Mouse (Mus musculus) liver, embryonic 15.5 days (tissue): ENCODE results near the gene Rab21. TPM values are rescaled to one million over a fixed set of nuclear protein-coding genes. Genes with fewer than 3 reads are reported as not detected.

Experiments
- ATAC-seq: fragments of 200-750 bp; cut with Nextera tagmentation; 2 replicates; pipeline ENCODE4 v1.8.0; 2017; ENCODE audit warnings: moderate number of reproducible peaks, mild to moderate bottlenecking, moderate library complexity; ENCODE audit not compliant: insufficient read depth
- H3K27ac ChIP-seq: fragments of 300-500 bp; sonication (generic); replicated peaks from 2 replicates; pipeline ENCODE4 v1.5.1; 2015; ENCODE audit warnings: mild to moderate bottlenecking, inconsistent platforms
- H3K27me3 ChIP-seq: fragments of 300-500 bp; sonication (generic); 2 replicates; pipeline ENCODE4 v1.6.1; 2015; ENCODE audit warnings: mild to moderate bottlenecking, inconsistent platforms
- H3K36me3 ChIP-seq: fragments of 300-500 bp; sonication (generic); replicated peaks from 2 replicates; pipeline ENCODE4 v1.6.1; 2015; ENCODE audit warnings: moderate library complexity, mild to moderate bottlenecking, inconsistent platforms
- H3K4me1 ChIP-seq: fragments of 300-500 bp; sonication (generic); replicated peaks from 2 replicates; pipeline ENCODE4 v1.6.1; 2015; ENCODE audit warnings: inconsistent platforms
- H3K4me2 ChIP-seq: fragments of 300-500 bp; sonication (generic); 2 replicates; pipeline ENCODE4 v1.6.1; 2015; ENCODE audit warnings: moderate library complexity, mild to moderate bottlenecking, inconsistent platforms
- H3K4me3 ChIP-seq: fragments of 300-500 bp; sonication (generic); replicated peaks from 2 replicates; pipeline ENCODE4 v1.5.1; 2015; ENCODE audit warnings: mild to moderate bottlenecking, inconsistent platforms
- H3K9ac ChIP-seq: fragments of 300-500 bp; sonication (generic); 2 replicates; pipeline ENCODE4 v1.6.1; 2015; ENCODE audit warnings: moderate library complexity, mild to moderate bottlenecking, inconsistent platforms
- H3K9me3 ChIP-seq: fragments of 300-500 bp; sonication (generic); replicated peaks from 2 replicates; pipeline ENCODE4 v1.6.1; 2016; ENCODE audit warnings: inconsistent platforms
- WGBS: fragments of 180-500 bp; shearing (Covaris S2); methylation state at CpG from one replicate; pipeline ENCODE4 v1.1.7; 2015; ENCODE audit warnings: mixed read lengths; ENCODE audit not compliant: insufficient replicate concordance; 5-methylcytosine and 5-hydroxymethylcytosine counted together
- polyA plus RNA-seq: library from polyadenylated mRNA; unstranded; fragments of >200 nt; fragmentation: Nextera tagmentation; extraction: Ambion mirVana; gene quantifications from 2 replicates; pipeline ENCODE4 v1.2.1, GENCODE M21; 2015

Rab21 gene
- polyA plus RNA-seq, 1 experiment from 2014 or later = 2.4 TPM

DNA sequence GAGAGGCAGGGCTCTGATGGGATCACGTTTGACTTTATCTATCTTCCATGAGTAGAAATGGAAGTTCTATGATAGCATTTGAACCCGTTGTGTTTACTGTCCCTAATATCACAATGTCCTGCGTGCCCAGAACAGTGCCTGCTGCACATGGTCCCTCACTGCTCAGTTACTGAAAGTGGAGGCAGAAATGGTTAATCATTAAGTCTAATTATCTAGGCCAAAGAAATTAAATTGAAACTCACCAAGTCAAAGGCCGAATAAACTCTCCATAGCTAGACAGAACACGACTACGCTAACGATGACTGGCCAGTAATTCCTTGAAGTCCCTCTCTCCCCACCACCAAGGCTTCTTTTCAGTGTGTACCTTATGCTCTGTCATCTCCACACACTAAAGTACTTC, 34.1 kb upstream of the Rab21 start:
- no peak for ATAC-seq
- 76% methylated on average over 7 of the region's 7 CpGs for WGBS
- no peak overlapping the region for H3K27ac ChIP-seq

DNA sequence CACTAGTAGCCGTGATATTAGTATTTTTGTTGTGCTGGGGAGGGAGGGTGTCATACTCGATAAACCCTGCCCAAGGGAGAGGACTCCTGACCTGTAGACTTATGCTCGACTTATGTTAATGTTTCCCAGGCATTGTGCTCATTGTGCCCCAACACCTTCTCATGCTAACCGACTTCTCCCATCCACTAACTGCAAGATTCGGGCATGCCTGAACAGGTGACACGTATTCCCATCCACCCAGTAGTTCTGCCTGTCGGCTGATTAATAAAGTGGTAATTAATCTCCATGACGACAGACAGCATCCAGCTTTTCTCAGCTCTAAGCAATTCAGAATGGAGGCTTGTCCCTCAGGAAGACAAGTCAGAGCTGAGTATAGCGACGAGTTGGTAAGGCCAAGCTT, 33.6 kb upstream of the Rab21 start:
- H3K4me3 ChIP-seq = no peak overlapping the region
- H3K4me1 ChIP-seq = peaks cover 7% of the 10 kb centered on the region
- no peak overlapping the region for H3K4me2 ChIP-seq
- ATAC-seq = no peak
- H3K9ac ChIP-seq = no peak overlapping the region
- H3K9me3 ChIP-seq = no peaks in the 10 kb centered on the region
- 78% methylated on average over 10 of the region's 10 CpGs for WGBS
- no peaks in the 10 kb centered on the region; the same call in 1 of the 2 replicates for H3K36me3 ChIP-seq
- no peaks in the 10 kb centered on the region for H3K27me3 ChIP-seq
- no peak overlapping the region for H3K27ac ChIP-seq

More for the DNA sequence above, 34.1 kb upstream of the Rab21 start:
- Histone ChIP-seq H3K9me3 (no peaks in the 10 kb centered on the region), H3K36me3 (no peaks in the 10 kb centered on the region; the same call in 1 of the 2 replicates), H3K4me3 (no peak overlapping the region), H3K4me2 (no peak overlapping the region), H3K9ac (no peak overlapping the region), H3K4me1 (peaks cover 7% of the 10 kb centered on the region), H3K27me3 (no peaks in the 10 kb centered on the region)

DNA sequence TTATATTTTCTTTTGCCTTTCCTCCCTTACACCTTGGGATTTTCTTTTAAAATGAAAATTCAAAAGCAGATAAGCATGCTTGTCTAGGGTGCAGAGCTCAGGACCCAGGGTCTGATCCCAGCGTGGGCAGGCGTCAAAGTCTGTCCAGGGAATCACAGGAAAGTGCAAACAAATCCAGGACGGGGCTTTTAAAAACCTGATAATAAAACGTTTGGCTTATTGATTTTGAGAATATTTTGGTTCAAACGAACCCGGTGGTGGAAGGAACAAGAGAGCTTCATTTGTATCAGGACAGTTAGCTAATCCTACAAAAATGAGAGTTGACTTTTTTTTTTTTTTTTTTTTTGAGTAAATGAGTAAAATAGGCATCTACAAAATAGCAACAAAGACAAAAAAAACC, 32.7 kb upstream of the Rab21 start:
- Histone ChIP-seq H3K4me1 (peaks cover 7% of the 10 kb centered on the region), H3K27ac (no peak overlapping the region), H3K9me3 (no peaks in the 10 kb centered on the region), H3K4me3 (no peak overlapping the region), H3K36me3 (no peaks in the 10 kb centered on the region; the same call in 1 of the 2 replicates), H3K4me2 (no peak overlapping the region), H3K27me3 (no peaks in the 10 kb centered on the region), H3K9ac (no peak overlapping the region)
- ATAC-seq = no peak
- 60% methylated on average over 6 of the region's 6 CpGs for WGBS

DNA sequence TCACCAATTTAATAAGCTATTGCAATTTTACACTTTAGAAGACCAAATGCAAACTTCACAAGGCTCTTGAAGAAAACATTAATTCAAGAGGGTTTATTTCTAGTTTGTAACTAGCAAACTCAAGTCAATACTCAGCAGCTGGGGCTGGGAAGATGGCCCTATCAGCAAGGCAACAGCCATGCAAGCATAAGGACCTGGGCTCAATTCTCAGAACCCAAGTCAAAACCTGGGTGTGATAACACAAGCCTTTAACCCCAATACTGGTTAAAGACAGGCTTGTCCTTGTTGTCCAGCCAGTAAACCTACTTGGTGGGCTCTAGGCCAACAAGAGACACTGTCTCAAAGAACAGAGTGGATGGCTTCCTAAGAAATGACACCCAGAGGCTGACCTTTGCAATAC, 31.1 kb upstream of the Rab21 start:
- H3K9ac ChIP-seq = no peak overlapping the region
- H3K4me3 ChIP-seq = no peak overlapping the region
- ATAC-seq = no peak
- peaks cover 7% of the 10 kb centered on the region for H3K4me1 ChIP-seq
- peaks cover 8% of the 10 kb centered on the region for H3K36me3 ChIP-seq
- no peaks in the 10 kb centered on the region for H3K9me3 ChIP-seq
- H3K4me2 ChIP-seq = no peak overlapping the region
- H3K27me3 ChIP-seq = no peaks in the 10 kb centered on the region
- no peak overlapping the region for H3K27ac ChIP-seq

DNA sequence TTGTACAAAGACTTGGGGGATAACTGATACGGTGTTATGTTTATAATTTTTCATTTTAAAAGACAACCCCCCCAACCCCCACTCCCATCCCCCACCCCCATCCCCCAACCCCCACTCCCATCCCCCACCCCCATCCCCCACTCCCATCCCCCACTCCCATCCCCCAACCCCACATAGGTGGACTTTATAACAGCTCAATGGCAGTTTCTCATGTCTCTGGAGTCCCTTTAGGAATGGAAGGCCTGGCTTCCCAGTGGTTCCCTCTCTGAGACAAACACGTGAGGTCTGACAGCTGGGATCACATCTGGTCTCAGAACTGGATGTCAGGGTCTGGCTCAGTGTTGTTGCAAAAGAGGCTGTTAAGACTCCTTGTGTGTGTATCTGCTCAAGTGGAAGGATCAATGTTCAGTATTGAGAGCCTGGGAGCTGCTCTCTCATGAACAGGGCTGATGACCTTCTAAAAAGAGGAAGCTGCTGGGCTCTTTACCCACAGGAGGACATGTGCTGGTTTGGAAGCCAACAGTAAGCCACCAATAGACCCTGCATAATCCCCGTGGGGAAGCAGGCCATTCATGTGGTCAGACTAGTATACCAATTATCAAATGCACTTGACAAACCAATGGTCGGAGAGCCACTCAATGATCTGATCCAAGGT, 27.5 kb upstream of the Rab21 start:
- 59% methylated on average over 4 of the region's 4 CpGs for WGBS
- H3K36me3 ChIP-seq = peaks cover 8% of the 10 kb centered on the region

DNA sequence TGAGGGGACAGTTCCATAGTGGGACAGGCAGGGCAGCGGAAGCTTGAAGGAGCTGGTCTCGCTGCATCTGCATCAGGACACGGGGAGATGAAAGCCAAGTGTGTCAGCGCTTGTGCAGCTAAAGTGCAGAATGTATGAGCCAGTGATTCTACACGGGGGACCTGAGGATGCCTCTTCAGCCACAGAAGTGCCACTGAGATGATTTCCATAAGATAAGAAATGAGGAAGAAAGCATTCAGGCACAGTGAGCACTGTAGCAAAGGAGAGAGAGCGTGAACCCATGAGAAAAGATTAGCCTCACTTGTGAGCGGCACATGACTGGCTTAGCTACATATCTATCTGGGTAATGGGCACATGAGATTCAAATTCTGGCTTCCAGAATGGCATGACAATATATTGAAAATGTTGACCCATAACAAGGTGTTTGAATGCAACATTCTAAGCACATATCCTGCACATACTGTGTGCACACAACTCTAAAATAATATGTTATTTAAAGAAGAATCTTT, 24.5 kb upstream of the Rab21 start:
- no peak for ATAC-seq
- Histone ChIP-seq H3K4me3 (no peak overlapping the region), H3K36me3 (peaks cover 8% of the 10 kb centered on the region), H3K4me2 (no peak overlapping the region), H3K9ac (no peak overlapping the region), H3K27ac (no peak overlapping the region), H3K9me3 (no peaks in the 10 kb centered on the region), H3K4me1 (no peaks in the 10 kb centered on the region), H3K27me3 (no peaks in the 10 kb centered on the region)
- WGBS = 66% methylated on average over 7 of the region's 7 CpGs

More for the DNA sequence above, 27.5 kb upstream of the Rab21 start:
- H3K9ac ChIP-seq = no peak overlapping the region
- no peak overlapping the region for H3K4me3 ChIP-seq
- no peaks in the 10 kb centered on the region for H3K27me3 ChIP-seq
- no peaks in the 10 kb centered on the region for H3K4me1 ChIP-seq
- no peaks in the 10 kb centered on the region for H3K9me3 ChIP-seq
- H3K4me2 ChIP-seq = no peak overlapping the region
- no peak overlapping the region for H3K27ac ChIP-seq
- ATAC-seq = no peak

DNA sequence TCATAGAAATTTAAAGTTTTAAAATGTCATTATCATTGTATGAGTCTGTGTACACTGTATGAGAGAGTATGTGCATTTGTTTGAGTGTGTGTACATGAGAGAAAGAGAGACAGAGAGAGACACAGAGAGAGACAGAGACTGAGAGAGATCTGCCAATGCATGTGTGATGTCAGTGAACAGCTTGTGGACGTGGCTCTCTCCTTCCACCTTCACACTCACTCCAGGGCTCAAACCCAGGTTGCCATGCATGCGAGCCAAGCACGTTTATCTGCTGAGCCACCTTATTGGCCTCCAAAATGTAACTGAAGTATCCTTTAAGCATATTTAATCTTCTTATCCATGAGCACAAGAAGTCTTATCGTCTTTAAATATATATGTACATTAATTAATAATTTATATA, 21.5 kb upstream of the Rab21 start:
- peaks cover 1% of the 10 kb centered on the region for H3K36me3 ChIP-seq
- ATAC-seq = no peak
- H3K4me1 ChIP-seq = no peaks in the 10 kb centered on the region
- H3K4me3 ChIP-seq = no peak overlapping the region
- no peaks in the 10 kb centered on the region for H3K9me3 ChIP-seq
- H3K27me3 ChIP-seq = no peaks in the 10 kb centered on the region
- H3K9ac ChIP-seq = no peak overlapping the region
- no peak overlapping the region for H3K4me2 ChIP-seq
- no peak overlapping the region for H3K27ac ChIP-seq
- WGBS = 68% methylated on average over 4 of the region's 4 CpGs

DNA sequence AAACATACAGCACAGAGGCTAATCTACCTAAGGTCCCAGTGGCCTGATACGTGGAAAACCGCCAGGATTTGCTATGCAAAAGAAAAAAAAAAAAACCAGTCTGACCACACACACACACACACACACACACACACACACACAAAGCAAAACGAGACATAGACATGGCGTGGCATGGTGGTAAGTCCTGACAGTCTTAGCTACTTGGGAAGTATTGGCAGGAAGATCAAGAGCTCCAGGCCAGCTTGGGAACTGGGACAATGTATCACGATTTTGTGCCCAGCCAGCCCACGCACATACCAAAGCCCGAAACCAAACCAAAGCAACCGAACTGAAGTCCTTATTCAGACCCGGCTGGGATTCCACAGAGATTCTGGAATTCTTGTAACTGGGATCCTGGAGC, 18.1 kb upstream of the Rab21 start:
- Histone ChIP-seq H3K4me3 (no peak overlapping the region), H3K36me3 (no peaks in the 10 kb centered on the region), H3K4me1 (no peaks in the 10 kb centered on the region), H3K27me3 (no peaks in the 10 kb centered on the region), H3K9ac (no peak overlapping the region), H3K4me2 (no peak overlapping the region), H3K9me3 (no peaks in the 10 kb centered on the region), H3K27ac (no peak overlapping the region)
- ATAC-seq = no peak
- WGBS = 63% methylated on average over 9 of the region's 9 CpGs

DNA sequence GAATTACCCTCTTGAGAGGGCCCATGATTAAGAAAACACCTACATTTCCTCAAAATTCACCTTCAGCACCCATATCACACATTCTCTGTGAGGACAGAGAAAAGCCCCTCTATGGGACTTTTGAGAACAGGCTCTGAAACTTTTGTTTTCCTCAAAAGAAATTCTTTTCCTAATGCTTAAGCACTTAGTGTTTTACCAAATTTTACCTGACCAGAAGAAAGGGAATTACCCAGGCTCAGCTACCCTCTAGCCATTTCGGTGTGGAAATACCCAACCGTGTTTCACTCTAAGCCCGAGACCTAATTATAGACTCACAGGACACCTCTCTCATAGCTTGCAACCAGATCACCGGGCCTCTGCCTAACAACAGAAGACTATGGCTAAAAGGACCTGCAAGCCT, 17.6 kb upstream of the Rab21 start:
- no peak overlapping the region for H3K27ac ChIP-seq
- no peaks in the 10 kb centered on the region for H3K9me3 ChIP-seq
- no peak overlapping the region for H3K4me2 ChIP-seq
- WGBS = 76% methylated on average over 4 of the region's 4 CpGs
- H3K4me1 ChIP-seq = no peaks in the 10 kb centered on the region
- H3K27me3 ChIP-seq = no peaks in the 10 kb centered on the region
- no peak overlapping the region for H3K9ac ChIP-seq
- H3K4me3 ChIP-seq = no peak overlapping the region
- no peak for ATAC-seq
- H3K36me3 ChIP-seq = no peaks in the 10 kb centered on the region

DNA sequence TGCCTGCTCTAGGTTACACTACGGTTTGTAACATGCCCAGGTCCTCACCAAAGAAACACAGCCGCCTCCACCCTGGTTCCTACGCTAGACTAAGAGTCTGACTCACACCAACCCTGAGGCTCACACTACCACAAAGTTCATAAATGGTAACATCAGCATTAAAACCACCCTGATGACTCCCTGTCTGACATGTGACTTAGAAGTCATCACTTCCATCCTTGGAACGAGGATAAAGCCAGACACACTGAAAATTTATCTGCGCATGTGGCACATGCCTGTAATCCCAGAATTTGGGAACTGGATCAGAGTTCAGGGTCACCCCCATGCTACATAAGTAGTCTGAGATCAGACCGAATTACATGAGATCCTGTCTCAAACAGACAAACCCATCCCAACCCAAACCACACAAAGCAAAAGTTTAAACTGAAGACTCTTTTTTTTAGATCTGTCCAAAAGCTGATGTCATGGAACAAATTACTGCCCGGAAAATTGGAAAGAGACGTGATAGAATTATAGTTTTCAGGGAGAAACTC, 17.1 kb upstream of the Rab21 start:
- no peak overlapping the region for H3K27ac ChIP-seq
- no peaks in the 10 kb centered on the region for H3K36me3 ChIP-seq
- 70% methylated on average over 8 of the region's 8 CpGs for WGBS
- no peaks in the 10 kb centered on the region for H3K9me3 ChIP-seq
- H3K4me1 ChIP-seq = no peaks in the 10 kb centered on the region
- no peak for ATAC-seq
- no peak overlapping the region for H3K4me3 ChIP-seq
- H3K4me2 ChIP-seq = no peak overlapping the region
- no peaks in the 10 kb centered on the region for H3K27me3 ChIP-seq
- no peak overlapping the region for H3K9ac ChIP-seq

DNA sequence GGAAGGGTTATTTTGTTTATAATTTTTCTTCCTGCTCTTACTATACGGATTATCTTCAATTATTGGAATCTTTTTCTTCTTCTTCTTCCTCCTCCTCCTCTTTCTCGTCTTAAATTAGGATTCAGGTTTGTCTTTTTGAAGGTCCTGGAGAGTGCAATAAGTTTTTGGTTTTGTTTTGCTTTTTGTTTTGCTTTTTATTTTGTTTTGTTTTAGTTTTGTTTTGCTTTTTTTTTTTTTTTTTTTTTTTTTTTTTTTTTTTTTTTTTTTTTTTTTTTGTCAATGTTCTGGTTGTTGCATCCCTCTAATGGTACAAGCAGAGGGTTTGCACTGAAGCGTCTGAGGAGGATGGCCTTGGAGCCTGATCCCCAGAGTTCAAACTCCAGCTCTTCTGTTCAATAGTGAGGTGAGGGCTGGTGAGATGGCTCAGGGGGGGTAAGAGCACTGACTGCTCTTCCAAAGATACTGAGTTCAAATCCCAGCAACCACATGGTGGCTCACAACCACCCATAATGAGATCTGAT, 13.7 kb upstream of the Rab21 start:
- no peaks in the 10 kb centered on the region for H3K9me3 ChIP-seq
- H3K27ac ChIP-seq = no peak overlapping the region
- no peak for ATAC-seq
- no peaks in the 10 kb centered on the region for H3K27me3 ChIP-seq
- no peaks in the 10 kb centered on the region for H3K36me3 ChIP-seq
- H3K4me1 ChIP-seq = no peaks in the 10 kb centered on the region
- H3K9ac ChIP-seq = no peak overlapping the region
- WGBS = 51% methylated on average over 3 of the region's 3 CpGs
- H3K4me3 ChIP-seq = no peak overlapping the region
- no peak overlapping the region for H3K4me2 ChIP-seq

DNA sequence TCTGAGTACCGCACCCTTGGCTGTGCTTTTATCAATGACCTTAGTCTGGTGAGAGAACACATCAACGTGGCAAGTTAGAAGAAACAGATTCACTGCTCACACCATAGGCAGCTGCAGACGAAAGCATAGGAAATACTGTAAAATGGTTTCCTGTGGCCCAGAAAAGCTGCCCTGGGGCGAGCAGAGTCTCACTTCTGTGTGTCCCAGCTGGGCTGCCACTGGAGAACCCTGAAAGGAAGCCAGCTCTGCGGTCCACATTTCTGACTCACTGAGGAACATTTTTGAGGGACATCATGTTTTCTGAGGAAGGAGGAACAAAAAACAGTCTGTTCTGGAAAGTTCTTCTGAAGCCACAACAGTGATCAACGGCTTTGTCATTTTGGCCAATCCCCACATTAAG, 13.1 kb upstream of the Rab21 start:
- no peak overlapping the region for H3K4me3 ChIP-seq
- ATAC-seq = no peak
- H3K27ac ChIP-seq = no peak overlapping the region
- no peaks in the 10 kb centered on the region for H3K27me3 ChIP-seq
- no peak overlapping the region for H3K4me2 ChIP-seq
- WGBS = 42% methylated on average over 6 of the region's 6 CpGs
- no peak overlapping the region for H3K9ac ChIP-seq
- H3K4me1 ChIP-seq = no peaks in the 10 kb centered on the region
- no peaks in the 10 kb centered on the region for H3K36me3 ChIP-seq
- H3K9me3 ChIP-seq = no peaks in the 10 kb centered on the region
